Mouse (Mus musculus): ENCODE measurements around the gene Tfrc. TPM values are rescaled to one million over a fixed set of nuclear protein-coding genes. Genes with fewer than 3 reads are reported as not detected.

The Tfrc gene
- 13.7 and 41.8 TPM in 2 replicates for polyA plus RNA-seq (2012; ENCODE audit: low replicate concordance)

DNA sequence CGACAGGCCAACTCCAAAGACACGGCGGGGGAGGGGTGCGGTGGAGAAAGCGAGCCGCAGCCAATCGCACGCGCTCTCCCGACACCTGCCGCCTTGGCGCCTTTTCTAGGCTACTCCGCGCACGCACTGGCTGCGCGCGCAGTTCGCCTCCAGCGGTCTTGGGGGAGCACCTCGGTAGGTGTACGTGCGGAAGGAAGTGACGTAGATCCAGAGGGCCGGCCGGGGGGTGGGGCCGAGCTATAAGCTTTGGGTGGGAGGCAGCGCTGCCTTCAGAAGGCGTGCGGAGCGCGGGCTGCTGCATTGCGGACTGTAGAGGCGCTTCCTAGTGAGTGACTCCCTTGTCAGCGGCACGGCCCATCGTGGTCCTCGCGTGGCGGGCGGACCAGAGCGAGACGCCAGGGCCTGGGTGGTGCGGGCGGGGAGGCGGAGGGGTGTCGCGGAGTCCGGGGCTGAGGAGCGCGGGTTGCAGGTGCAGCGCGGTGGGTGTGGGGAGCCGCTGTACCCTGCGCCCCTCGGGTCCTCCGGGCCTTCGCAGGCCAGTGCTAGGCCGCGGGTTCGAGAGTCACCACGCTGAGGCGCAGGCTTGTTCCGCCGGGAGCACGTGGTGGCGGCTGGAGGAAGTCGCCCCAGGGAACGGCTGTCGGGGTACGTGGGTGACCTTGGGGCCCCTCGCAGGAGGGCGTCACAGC lies at the start of gene Tfrc:
Tfrc (plus strand) TSS at position 209 of the 689 bp plus-strand sequence.

DNA sequence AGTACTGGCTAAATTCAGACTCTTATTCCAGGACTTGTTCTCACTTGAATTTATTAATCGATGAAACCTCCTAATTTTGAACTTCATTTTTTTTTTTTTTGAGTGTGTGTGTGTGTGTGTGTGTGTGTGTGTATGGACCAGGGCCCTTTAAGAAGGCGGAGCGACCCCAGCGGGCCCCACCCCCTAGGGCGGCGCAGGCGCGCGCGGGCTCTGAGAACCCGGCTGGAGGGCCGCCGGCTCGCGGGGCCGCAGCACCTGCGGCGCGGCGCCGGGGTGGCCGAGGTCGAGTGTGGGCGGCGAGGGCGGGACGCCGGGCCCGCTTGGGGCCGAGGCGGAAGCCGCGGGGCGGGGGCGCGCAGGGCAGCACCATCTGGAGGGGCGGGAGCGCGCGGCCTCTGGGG lies 34.9 kb downstream of the Tfrc start, which contains the start of gene Tnk2:
Tnk2 (plus strand) TSS at position 214 of the 401 bp plus-strand sequence.

Other genes starting within 250 kb of the Tfrc start
- gene Tm4sf19, start 208.4 kb upstream of the Tfrc start, polyA plus RNA-seq (2012; ENCODE audit: low replicate concordance), result not detected in 2 replicates
- 2.0 TPM in 1 of 2 replicates, not detected in the other for gene Tctex1d2, start 189.2 kb upstream of the Tfrc start, polyA plus RNA-seq (2012; ENCODE audit: low replicate concordance)
- gene Pcyt1a, start 178.0 kb upstream of the Tfrc start, polyA plus RNA-seq (2012; ENCODE audit: low replicate concordance), result 18.9 and 107 TPM in 2 replicates
- gene Slc51a, start 121.0 kb upstream of the Tfrc start, polyA plus RNA-seq (2012; ENCODE audit: low replicate concordance), result 0.51 TPM in 1 of 2 replicates, not detected in the other
- gene Zdhhc19, start 112.7 kb upstream of the Tfrc start, polyA plus RNA-seq (2012; ENCODE audit: low replicate concordance), result not detected in 2 replicates
- gene Tnk2, start 35.0 kb downstream of the Tfrc start, polyA plus RNA-seq (2012; ENCODE audit: low replicate concordance), result 869 and 932 TPM in 2 replicates
- not detected in 2 replicates for gene Muc4, start 127.0 kb downstream of the Tfrc start, polyA plus RNA-seq (2012; ENCODE audit: low replicate concordance)
- gene Muc20, start 188.5 kb downstream of the Tfrc start, polyA plus RNA-seq (2012; ENCODE audit: low replicate concordance), result 0.06 TPM in 1 of 2 replicates, not detected in the other
- not detected in 2 replicates for gene Smbd1, start 201.6 kb downstream of the Tfrc start, polyA plus RNA-seq (2012; ENCODE audit: low replicate concordance)